Mouse (Mus musculus): ENCODE data around the gene Elavl4.

Gene Elavl4

DNA sequence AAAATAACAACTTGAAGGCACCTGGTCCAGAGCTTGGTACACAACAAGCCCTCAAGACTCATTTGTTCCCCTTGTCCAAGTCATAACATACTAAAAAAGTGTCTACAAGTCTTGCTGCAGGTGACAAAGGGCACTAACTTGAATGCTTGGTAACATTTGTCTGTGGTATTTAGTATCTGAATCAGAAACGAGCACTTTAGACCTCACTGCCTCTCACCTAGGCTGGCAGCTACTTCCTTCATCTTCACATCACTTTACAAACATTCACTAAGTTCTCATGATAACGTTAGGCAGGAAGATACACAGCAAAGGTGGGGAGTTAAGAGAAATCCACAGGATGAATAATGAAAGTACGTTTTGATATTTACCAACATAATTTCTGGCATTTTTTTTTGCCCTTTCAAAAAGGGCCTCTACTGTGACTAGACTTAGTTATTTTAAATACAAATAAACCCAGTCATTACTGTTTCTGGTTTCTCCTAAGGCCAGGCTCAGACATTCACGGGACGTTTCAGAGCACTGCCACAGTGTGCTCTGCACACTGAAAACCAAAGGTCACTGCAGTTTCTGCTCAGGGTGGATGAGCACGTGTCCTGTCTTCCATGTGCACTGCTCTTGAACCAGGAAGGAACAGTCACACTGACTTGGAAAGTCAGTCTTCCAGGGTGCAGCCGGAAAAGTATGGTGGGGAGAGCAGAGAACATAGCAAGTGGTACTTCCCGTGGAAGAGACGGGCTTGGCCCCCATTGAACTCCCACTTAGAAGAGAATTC, 84.7 kb downstream of the Elavl4 start:
- DNase-seq (ENCODE audit: low spot score in 2 of 2): no peak

DNA sequence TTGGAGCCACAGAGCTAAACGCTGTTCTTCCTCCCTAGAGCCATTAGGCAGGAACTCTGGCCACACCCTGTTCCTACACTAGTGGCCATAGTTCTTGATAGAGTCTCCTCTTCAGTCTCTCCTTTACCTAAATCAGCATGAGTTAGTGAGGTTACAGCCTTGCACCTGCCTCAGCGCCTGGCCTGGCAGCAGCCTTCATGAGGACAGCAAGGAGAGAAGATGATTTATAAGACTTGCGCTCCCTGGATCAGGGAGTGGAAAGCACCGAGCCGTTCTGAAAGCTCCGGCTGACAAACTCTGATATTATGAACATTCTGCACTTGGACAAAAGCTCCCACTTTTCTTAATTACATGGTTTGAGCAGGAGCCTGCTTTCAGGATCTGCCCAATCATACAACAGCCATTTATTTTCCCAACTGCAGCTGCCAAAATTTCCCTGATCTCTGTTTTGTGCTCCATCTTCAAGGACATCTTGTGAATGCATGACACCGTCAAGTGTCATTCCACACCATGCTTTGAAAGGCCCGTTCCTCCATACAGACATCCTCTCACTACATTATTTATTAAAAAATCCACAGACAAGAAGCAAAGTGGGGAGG, 87.3 kb downstream of the Elavl4 start:
- no peak for DNase-seq (ENCODE audit: low spot score in 2 of 2)

DNA sequence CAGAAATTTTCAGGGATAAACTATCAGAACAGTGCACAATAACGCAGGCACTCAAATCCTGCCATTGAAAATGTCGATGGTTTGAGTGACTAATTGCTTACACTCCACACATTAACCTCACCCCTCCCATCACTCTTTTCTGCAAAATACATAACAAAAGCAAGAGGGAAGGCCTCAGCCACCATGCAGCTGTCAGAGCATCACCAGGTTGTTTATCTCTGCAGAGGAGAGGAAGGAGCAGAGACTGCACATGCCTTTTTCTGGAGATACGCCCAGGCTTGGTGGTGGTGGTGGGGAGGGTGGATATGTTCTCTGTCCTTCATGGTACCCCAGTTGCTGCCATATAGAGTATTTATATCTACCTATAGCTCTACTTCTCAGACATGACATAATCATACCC, 94.3 kb downstream of the Elavl4 start:
- DNase-seq (ENCODE audit: low spot score in 2 of 2): no peak

DNA sequence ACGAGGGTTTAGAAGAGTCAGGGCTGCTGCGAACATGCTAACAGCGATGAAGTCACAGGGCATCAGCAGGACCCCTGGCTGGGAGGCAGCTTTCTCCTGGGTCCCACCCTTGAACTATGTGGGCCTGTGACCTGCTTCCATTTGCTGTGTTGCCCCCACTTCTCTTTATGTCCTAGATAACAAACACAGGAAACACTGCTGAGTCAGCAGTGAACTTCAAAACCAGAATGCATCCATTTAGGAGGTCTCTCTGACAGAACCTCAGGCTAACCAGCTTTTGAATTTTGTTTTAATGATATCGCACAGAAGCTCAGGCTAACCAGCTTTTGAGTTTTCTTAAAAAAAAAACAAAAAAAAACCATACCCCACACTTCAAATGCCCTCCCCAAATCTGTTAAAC, 96.1 kb downstream of the Elavl4 start:
- DNase-seq (ENCODE audit: low spot score in 2 of 2): no peak

DNA sequence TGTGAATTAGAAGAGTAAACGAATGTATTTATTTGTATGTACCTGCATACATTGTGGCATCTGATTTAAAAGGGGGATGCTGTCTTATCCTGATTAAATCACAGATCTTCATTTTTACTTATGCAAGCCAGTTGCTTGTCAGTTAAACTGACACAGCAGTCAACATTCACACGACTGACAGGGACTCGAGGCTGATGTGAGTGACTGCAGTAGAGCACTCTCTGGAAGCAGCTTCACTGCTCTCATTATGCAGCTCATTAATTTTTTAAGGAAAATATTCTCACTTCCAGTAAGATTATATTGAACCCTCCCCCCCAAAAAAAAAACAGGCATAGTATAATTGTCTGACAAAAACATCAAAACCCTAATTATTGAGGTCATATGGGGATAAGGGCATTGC, 101.7 kb downstream of the Elavl4 start:
- no peak for DNase-seq (ENCODE audit: low spot score in 2 of 2)

DNA sequence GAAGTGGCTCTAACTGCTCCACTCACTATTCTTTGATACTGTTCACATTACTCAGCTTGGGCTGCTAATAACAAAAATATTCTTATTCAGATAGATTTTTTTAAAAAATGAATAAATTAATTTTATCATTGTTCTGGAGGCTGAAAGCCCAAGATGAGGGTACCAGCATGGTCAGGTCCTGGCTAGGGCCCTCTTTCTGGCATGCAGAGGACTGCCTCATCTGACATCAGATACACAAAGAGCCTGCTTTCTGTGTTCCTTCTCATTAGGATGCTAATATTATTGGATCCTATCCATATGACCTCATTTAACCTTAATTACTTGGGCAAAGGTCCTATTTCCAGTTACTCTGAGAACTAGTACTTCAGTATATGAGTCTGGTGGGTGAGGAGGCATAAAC, 108.8 kb downstream of the Elavl4 start:
- DNase-seq (ENCODE audit: low spot score in 2 of 2): no peak

DNA sequence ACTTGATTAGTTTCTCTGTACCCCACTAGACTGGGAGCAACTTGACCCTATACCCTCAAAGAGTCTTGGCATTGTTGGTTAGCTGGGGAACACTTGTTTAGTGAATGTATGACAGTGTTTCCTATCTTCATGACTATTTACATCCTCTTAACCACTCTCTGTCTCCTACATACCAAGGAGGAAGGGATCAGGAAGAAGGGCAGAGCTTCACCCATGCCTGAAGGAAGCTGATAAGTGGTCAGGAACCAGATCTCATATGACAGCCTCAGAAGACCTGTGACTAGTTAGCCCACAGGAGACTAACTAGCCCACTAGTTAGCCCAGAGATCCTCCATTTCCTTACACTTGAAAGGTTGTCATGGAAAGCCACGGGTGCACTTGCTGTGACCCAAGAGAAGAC, 117.2 kb downstream of the Elavl4 start:
- no peak for DNase-seq (ENCODE audit: low spot score in 2 of 2)

DNA sequence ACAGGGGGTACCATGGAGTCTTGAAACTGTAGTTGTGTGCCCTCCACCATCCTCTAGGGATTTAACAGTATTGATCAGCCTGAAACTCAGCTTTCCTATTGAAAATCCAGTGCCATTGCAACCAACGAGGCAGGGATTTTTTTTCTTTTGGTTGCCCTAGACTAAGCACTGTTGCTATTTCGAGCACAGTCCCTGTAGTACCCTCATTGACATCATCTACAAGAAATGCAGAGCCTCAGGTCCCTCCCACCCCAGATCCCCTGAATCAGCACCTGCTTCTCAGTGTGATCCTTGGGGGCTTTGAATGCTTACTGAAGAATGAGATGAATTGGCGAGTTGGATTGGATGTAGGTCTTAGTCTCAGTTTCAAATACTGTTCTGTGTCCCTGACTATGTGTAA, 119.4 kb downstream of the Elavl4 start:
- DNase-seq (ENCODE audit: low spot score in 2 of 2): no peak

DNA sequence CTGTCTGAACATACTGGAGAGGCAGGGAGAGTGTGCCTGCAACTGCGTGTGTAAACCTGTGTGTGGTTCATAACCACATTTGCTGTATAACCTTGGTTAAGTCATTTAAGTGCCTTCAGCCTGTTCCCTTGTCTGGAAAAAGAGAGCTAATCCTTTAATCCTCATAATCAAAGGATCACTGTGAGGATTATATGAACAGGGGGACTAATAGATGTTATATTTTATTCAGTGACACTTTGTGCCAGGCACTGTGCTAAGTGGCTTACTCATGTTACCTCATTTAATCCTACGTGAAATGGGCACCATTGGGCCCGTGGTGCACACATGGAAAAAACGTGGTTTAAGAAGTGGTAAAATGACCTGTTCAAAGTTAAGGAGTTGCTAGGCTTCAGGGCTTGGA, 119.9 kb downstream of the Elavl4 start:
- DNase-seq (ENCODE audit: low spot score in 2 of 2): no peak

DNA sequence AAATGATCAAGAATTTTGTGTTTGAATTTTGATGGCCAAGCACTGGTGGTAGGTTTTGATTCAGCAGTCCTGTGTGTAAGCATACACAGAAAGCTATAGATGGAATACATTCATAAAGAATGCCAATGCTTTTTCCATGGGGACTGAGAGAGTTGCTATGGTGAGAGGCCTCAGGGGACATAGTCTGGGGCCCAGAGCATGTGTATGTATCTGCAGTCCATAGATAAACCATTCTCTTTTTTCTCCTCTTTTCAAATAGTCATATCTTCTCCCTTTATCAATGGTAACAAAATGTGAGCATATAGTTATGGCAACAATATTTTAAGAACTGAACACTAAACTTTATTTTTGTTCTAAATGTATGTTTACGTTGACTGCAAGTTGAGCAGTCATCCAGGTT, 122.1 kb downstream of the Elavl4 start:
- DNase-seq (ENCODE audit: low spot score in 2 of 2): no peak

DNA sequence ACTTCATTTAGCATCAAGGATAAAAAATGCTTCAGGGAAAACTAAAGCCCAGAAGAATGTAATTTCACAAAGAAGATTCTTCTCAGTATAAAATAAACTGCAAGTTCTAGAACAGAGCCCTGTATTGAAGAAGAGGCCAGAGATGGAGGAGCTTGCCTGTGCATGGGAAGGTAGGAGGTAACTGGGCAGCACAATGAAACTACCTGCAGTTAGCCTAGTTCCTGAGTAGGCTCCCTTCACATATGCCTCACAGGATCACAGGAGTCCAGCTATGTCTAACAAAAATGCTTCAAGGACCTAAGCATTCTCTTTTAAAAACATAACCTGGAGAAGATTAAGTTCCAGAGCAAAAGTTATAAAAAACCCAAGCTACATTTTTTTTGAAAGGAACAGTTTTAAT, 122.5 kb downstream of the Elavl4 start:
- DNase-seq (ENCODE audit: low spot score in 2 of 2): no peak

DNA sequence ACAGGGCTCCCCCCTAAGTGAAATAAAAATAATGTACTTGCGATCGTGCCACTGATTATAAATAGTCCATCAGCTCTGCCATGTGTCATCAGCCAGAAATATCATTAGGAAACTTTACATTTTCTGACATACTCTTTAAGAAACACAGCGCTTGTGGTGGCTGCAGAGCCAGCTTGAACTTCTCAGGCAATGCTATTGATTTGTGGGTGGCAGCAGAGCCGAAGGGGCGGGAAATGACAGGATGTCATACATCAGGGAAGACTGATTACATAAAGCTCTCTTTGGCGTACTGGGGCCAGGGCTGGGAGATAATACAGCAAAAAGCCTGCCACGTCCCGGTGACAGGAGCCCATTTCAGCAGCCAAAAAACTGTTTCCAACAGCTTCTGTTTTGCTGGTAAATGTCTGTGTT, 124.1 kb downstream of the Elavl4 start:
- DNase-seq (ENCODE audit: low spot score in 2 of 2): no peak

DNA sequence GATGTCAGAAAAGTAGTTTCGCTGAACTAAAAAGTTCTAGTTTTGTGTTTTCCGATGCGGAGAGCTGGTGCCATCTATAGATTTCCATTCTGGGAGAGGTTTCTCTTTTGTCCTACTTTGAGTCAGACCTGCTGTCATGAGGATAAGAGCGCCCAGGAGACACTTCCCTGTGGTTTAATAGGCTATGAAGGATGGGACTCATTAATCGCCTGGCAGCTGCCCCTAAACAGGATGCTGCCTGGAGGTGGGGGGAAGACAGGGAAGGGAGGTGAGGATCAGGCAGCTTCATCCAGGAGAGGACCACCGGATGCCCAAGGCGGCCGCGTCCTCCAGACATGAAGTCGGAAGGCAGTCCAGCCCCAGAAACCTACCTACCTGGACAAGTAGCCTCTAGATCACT, 126.2 kb downstream of the Elavl4 start:
- no peak for DNase-seq (ENCODE audit: low spot score in 2 of 2)

DNA sequence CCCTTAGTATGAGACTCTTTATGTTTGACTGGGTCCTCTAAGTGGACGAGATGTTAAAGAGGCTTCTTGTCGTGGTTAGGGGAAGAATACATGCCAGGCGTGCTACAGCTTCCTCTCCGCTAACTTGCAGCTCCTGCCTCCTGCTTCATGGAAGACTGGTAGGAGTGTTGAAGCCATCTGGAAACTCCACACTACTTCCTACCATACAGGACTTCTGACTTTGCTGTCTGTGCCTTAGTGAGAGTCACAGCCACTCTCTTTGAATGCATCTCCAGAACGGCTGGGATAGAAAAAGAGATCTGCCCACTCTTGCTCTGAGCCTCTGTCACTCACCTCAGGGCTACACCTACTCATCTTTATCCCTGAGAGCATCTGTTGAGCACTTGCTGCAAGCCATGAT, 132.9 kb downstream of the Elavl4 start:
- no peak for DNase-seq (ENCODE audit: low spot score in 2 of 2)

DNA sequence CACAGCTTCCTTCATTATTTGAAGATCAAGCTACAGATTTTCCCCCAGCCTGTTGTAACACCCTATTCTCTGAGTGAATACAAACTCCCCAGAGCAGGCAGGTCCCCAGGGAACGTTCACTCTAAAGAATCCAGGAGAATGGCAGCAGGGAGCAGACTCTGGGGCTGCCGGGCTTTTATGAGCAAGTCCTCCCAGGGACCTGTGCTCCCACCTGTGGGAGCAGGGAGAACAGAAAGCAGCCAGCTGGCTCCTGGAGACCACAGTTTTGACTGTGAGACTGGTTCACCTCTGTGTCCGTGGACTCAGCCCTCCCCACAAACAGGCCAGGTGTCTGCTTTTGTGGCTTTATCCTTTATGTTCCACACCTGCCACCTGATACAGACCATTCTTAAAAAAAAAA, 134.2 kb downstream of the Elavl4 start:
- no peak for DNase-seq (ENCODE audit: low spot score in 2 of 2)

DNA sequence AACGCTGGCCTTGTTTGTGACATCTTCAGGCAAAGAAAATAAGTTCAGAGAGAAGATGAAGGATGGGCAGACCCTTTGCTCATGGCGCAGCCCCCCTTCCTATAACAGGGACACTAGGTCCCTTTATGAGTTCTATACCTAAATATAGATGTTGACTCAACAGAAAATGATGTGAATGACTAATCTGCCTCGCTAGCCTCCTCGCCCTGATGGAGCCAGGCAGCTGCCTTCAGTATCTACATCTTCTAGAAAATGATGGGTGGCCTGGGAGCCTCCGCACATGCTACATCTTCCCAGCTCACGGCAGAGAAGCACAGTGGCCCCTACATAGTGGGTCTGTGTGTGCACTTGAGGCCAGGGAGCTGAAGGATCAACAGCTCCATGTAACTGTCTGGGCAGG, 137.2 kb downstream of the Elavl4 start:
- DNase-seq (ENCODE audit: low spot score in 2 of 2): no peak

DNA sequence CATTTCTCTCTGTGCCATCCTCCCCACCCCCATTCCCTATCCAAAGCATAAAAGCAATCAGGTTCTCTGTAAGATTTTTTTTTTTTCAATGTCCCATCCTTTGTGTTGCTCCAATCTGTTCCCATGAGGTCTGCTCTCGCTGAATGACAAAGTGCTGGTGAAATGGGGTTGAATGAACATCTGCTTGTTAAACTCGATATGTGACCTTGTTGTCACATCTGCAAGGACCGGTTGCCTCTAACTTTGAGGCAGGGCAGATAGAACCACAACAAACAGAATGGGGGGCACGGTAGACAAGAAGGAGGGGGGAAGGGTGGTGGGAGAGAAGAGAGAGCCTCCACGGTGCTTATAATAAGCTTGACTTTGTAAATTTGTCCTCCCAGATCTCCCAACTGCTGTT, 138.0 kb downstream of the Elavl4 start:
- DNase-seq (ENCODE audit: low spot score in 2 of 2): no peak

DNA sequence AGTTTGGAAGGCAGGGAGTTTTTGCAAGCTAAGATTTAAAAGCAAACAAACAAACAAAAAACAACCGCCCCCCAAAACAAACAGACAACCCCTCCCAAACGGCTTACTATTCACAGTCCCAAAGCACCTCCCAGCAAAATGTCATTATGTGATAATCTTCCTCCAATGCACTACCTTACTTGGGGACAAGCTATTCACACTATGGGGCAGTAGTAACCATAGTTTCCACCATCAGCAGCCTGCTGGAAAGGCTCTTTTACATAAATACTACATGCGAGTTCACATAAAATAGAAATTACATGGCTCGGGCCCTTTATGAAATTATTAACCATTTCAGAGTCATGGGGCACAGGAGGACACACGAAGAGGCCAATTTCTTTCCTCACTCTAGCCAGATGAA, 141.5 kb downstream of the Elavl4 start:
- DNase-seq (ENCODE audit: low spot score in 2 of 2): no peak

DNA sequence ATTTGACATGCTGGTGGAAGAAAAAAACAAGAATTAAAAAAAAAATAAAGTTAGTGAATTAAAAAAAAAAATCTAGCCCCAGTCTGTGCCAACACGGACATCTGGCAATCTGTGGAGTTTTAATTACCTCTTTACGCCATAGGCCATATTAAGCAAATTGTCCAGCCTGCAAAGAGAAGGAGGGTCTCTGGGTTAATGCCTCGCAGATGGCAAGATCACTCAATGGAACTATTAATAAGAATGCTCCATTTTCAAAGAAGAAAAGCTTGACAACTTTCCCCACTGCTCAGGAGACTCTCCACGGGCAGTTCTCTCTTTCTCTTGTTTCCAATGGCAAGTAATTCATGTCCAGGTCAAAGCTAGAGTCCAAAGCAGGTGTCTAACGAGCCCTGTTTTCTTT, 142.1 kb downstream of the Elavl4 start:
- DNase-seq (ENCODE audit: low spot score in 2 of 2): no peak

DNA sequence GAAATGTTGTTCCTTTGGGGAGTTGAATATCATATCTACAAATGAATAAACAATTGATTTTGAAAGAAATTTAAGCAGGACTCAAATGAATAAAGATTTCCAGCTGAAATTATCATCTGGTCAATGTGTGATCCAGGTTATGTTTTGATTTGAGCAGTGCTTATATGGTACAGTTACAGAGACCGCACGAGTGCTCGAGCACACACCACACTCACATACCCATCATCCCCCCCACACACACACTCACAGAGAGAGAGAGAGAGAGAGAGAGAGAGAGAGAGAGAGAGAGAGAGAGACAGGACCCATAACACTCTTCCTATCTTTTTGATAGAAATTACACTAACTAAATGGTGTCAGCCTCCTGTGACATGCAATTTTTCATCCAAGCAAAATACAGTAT, 150.0 kb downstream of the Elavl4 start:
- no peak for DNase-seq (ENCODE audit: low spot score in 2 of 2)

DNA sequence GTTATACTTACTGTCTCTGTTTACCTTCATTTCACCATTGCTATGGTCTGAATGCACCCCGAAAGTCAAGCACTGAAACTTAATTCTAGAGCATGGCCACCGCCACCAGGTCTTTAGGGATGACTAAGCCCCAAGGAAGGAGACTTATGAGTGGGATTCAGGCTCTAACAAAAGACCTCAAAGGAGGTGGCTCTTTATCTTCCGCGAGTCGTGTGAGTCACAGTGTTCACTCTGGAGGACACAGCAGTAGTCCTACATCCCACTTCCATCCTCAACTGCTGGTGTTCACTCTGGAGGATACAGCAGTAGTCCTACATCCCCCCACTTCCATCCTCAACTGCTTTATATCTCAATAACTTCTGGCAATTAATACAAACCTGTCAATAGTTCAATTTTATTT, 151.8 kb downstream of the Elavl4 start:
- DNase-seq (ENCODE audit: low spot score in 2 of 2): no peak

DNA sequence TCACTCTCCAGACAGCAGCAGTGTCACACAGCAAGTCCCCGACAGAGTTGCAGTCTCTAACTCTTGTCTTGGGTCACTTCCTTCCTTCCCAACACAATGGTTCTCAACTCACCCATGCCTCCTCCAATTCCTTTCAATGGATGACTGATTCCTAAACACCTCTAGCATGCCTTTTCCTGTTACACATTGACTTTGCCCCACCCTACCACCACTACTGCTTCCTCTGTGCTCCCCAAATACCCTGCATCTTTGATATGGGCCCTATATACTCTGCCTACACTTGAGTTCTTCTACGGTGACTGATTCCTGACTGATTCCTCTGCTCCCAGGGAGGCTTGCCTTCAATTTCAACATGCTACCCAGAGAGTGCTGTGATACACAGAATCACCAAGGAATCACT, 153.1 kb downstream of the Elavl4 start:
- no peak for DNase-seq (ENCODE audit: low spot score in 2 of 2)

DNA sequence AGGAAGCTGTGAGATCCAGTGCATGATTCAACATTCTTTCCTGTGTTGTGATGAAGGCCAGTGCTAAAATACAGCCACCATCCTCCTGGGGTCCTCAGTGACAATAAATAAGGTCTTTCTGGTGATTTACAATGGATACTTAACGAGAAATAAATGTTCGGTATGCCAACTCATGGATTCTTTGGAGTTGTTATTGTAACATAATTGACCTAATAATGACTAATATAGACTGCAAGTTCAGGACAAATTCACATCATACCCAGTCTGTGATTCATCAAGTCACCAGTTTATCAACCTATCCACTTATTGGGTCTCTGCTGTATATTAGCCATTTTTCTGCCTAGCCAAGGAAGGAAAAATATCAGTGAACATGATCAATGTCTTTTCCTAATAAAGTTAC, 174.4 kb downstream of the Elavl4 start:
- no peak for DNase-seq (ENCODE audit: low spot score in 2 of 2)

DNA sequence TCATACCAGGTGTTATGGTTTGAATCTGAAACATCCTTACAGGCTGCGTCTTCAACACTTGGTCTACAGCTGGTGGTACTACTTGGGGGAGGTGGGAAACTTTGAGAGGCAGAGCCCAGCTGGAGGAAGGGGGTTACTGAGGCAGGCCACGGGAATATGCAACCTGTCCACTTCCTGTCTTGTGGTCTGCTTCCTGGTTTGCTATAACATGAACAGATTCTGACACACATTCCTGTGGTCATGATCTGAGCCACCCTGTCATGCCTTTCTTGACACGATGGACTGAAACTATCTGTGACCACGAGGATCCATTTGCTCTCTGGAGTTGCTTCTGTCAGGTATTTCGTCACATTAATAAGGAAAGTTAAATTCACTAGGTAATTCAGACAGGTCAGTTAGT, 179.7 kb downstream of the Elavl4 start:
- no peak for DNase-seq (ENCODE audit: low spot score in 2 of 2)
